Mouse (Mus musculus) urinary bladder, postnatal 14 days (tissue): ENCODE data around the gene Pde3b.
"Not testable (repeated sequence)": the region's sequence is repeated elsewhere in the genome, so short reads cannot be mapped to it uniquely, and the experiment has no call there.

ENCODE experiments used
- DNase-seq: peaks from one replicate; pipeline ENCODE4 v3.0.0; 2021; ENCODE audit warnings: low spot score

The Pde3b gene

GRCm38 (mm10) chr7:114414421-114415335 lies at the start of gene Pde3b:
TSS of gene Pde3b (plus strand) at chr7:114415281.
- DNase-seq = peak; percentile 62

- no peak for DNase-seq
Observed at GRCm38 (mm10) chr7:114402130-114402529, 13.0 kb upstream of the Pde3b start.

- peak; percentile 32 for DNase-seq
Observed at GRCm38 (mm10) chr7:114415336-114416020, 397 bp downstream of the Pde3b start.

GRCm38 (mm10) chr7:114416021-114416845 lies 1.2 kb downstream of the Pde3b start:
- peak; percentile 14 for DNase-seq

DNA sequence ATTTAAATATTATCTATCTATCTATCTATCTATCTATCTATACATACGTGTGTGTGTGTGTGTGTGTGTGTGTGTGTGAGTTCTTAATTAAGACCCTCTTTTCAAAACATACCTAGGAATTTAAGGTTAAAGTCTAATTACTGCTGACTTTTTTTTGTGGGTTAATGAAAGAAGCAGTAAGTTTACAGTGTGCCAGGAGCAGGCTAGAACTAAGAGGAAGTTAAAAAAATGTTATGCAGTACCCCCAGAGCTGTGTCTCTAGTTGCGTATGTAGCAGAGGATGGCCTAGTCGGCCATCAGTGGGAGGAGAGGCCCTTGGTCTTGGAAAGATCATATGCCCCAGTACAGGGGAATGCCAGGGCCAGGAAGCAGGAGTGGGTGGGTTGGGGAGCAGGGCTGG lies 4.2 kb downstream of the Pde3b start:
- DNase-seq = not testable (repeated sequence)

- DNase-seq = no peak
Observed at GRCm38 (mm10) chr7:114420918-114421317, 5.8 kb downstream of the Pde3b start.

DNA sequence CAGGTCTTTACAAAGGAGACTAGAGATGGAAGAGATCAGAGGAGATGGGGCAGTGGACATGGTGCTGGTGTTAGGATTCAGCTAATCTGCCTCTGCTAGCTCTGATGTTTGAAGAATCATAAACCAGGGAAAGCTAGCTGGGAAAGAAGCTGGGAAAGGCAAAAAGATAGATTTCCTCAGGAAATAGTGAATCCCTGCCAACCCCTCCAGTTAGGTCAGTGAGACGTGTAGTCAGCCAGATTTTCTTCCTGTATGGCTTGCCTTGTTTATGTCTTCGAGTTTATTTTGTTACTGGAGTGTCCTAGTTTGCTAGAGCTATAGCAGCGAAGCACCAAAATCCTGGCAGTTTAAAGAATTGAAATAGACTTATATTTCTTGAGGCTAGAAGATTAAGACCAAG lies 7.1 kb downstream of the Pde3b start:
- DNase-seq = no peak

GRCm38 (mm10) chr7:114429768-114430167 lies 14.7 kb downstream of the Pde3b start:
- DNase-seq = no peak

- DNase-seq = no peak
Observed at GRCm38 (mm10) chr7:114431966-114432365, 16.9 kb downstream of the Pde3b start.

GRCm38 (mm10) chr7:114439726-114440125 lies 24.6 kb downstream of the Pde3b start:
- DNase-seq = no peak

DNA sequence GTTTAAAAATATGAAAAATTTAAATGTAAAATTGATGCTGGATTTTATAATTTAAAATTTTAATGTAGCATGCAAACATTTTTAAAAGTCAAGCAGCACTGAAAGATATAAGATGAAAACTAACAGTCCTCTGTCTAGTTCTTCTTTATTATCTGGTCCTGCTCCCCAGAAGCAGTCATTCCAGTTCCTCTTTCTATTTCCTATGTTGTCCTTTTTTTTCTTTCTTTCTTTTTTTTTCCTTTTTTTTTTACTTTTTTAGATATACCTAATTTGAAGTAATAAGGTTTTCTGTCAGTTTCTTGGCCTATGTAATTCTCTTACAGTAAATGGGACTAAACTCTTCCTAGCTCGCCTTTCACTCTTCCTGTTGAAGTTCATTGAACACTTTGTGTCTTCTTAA lies 25.4 kb downstream of the Pde3b start:
- DNase-seq = no peak

DNA sequence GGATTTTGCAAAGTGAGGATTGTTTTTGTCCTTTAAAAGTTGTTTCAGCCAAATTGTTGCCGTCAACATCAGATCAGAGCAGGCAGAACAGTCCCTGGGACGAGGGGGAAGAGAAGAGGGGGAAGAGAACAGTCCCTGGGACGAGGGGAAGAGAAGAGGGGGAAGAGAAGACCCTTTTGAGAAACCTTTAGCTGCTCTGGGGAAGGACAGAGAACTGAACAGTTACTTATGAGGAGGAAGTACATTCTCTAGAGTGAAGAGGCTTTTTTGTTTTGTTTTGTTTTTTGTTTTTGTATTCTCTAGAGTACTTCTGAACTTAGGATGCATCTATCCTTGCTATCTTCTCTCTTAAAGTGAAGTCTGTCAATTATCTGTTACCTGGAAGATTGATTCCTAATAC lies 37.8 kb downstream of the Pde3b start:
- DNase-seq = no peak

GRCm38 (mm10) chr7:114453300-114453990 lies 38.4 kb downstream of the Pde3b start:
- DNase-seq = no peak

GRCm38 (mm10) chr7:114454858-114455257 lies 39.8 kb downstream of the Pde3b start:
- no peak for DNase-seq

GRCm38 (mm10) chr7:114456904-114457303 lies 41.8 kb downstream of the Pde3b start:
- DNase-seq = no peak

GRCm38 (mm10) chr7:114459909-114460308 lies 44.8 kb downstream of the Pde3b start:
- DNase-seq = no peak

GRCm38 (mm10) chr7:114461727-114462126 lies 46.6 kb downstream of the Pde3b start:
- DNase-seq = no peak

GRCm38 (mm10) chr7:114466358-114466757 lies 51.3 kb downstream of the Pde3b start:
- no peak for DNase-seq

- no peak for DNase-seq
Observed at GRCm38 (mm10) chr7:114472471-114472870, 57.4 kb downstream of the Pde3b start.

GRCm38 (mm10) chr7:114474889-114475288 lies 59.8 kb downstream of the Pde3b start:
- no peak for DNase-seq

GRCm38 (mm10) chr7:114477884-114478283 lies 62.8 kb downstream of the Pde3b start:
- DNase-seq = no peak

- DNase-seq = no peak
Observed at GRCm38 (mm10) chr7:114478901-114479300, 63.8 kb downstream of the Pde3b start.
